Mouse (Mus musculus) Patski (cell line): Measurements from ENCODE around the gene 2510039O18Rik. TPM values are rescaled to one million over a fixed set of nuclear protein-coding genes. Genes with fewer than 3 reads are reported as not detected.

ENCODE experiments used
- ATAC-seq: fragments of 100-300 bp; one replicate; pipeline ENCODE4 v1.8.0; 2021
- CTCF ChIA-PET: fragments of 350-600 bp; sonication (Branson Sonifier 250); formaldehyde crosslinking; loops from one replicate; lab custom pipeline; 2022; ENCODE audit warnings: inconsistent platforms; lab: Charles Lee
- POLR2A ChIA-PET: fragments of 350-600 bp; sonication (Branson Sonifier 250); formaldehyde crosslinking; loops from one replicate; lab custom pipeline; 2022; ENCODE audit warnings: antibody characterized with exemption, inconsistent platforms; lab: Charles Lee
- DNase-seq: peaks from one replicate; pipeline ENCODE4 v3.0.0-alpha.2; 2011; ENCODE audit warnings: low read depth, low spot score
- H3K27me3 ChIP-seq: fragments of 371-371 bp; one replicate; pipeline ENCODE4 v1.5.1; 2021
- CTCF ChIP-seq: fragments of 100-300 bp; IDR thresholded peaks from one replicate; pipeline ENCODE4 v1.5.1; 2021
- in situ Hi-C: fragments of 300-500 bp; cut with MboI; formaldehyde crosslinking; loops from 3 replicates; pipeline ENCODE4 v1.11.1; 2018; ENCODE audit warnings: low pct_unique_long_range_greater_than_20kb, mixed read lengths
- polyA plus RNA-seq: library from polyadenylated mRNA; unstranded; gene quantifications from one replicate; pipeline ENCODE4 v1.2.3, GENCODE M21; 2021

The 2510039O18Rik gene
- polyA plus RNA-seq, 1 experiment from 2014 or later, result 57.2 TPM

DNA sequence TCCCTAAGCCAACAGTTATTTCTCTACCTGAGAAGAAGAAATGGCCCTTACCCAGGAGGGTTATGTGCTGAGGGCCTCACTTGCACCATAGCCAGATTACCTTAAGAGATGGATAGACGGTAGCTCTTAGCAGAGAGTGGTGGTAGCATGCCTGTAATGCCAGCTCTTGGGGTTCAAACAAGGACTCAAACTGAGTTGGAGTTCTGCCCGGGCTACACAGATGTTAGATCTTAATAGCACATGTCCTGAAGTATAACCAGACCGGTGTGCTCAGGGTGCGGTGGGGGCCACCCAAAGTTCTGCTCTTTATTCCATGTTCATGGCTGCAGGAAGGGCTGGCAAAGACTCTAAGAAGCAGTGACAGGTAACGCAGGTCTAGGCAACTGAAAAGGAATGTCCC lies 31.2 kb upstream of the 2510039O18Rik start:
- in situ Hi-C loops, result no loop called here
- POLR2A ChIA-PET, result interaction anchor here (0.6 kb wide), 1 partner anchor 27 kb away, joined by 3 read pairs; no protein-coding TSS in a partner anchor

GRCm38 (mm10) chr4:147918459-147919121 lies 22.1 kb upstream of the 2510039O18Rik start:
- no peaks in the 10 kb centered on the region for H3K27me3 ChIP-seq
- in situ Hi-C loops, result loop anchor here (5.0 kb wide), 1 partner anchor 34 kb away; no protein-coding TSS in a partner anchor
- ChIA-PET POLR2A (no interaction called here), CTCF (interaction anchor here (1.6 kb wide), 2 partner anchors 12 to 13 kb away, joined by 3 read pairs; no protein-coding TSS in a partner anchor)
- no peak for DNase-seq
- peak; percentile 54 for ATAC-seq
- peak; percentile 78 for TF ChIP-seq CTCF

More for the DNA sequence above, 31.2 kb upstream of the 2510039O18Rik start:
- no peaks in the 10 kb centered on the region for H3K27me3 ChIP-seq
- TF ChIP-seq CTCF, result no peak
- CTCF ChIA-PET, result interaction anchor here (0.6 to 0.7 kb wide), 2 partner anchors 25 to 57 kb away, joined by 3 read pairs; no protein-coding TSS in a partner anchor
- ATAC-seq (no peak), DNase-seq (no peak)

GRCm38 (mm10) chr4:147920973-147921372 lies 19.7 kb upstream of the 2510039O18Rik start:
- no peak for TF ChIP-seq CTCF
- no peak for DNase-seq
- no peak for ATAC-seq
- ChIA-PET CTCF (no interaction called here), POLR2A (no interaction called here)
- in situ Hi-C loops, result no loop called here
- no peaks in the 10 kb centered on the region for H3K27me3 ChIP-seq

GRCm38 (mm10) chr4:147922341-147922740 lies 18.4 kb upstream of the 2510039O18Rik start:
- DNase-seq, result no peak
- ChIA-PET CTCF (no interaction called here), POLR2A (interaction anchor here (0.6 kb wide), 1 partner anchor 220 kb away, joined by 6 read pairs; no protein-coding TSS in a partner anchor)
- ATAC-seq, result no peak
- TF ChIP-seq CTCF, result no peak
- in situ Hi-C loops, result no loop called here
- H3K27me3 ChIP-seq, result no peaks in the 10 kb centered on the region

DNA sequence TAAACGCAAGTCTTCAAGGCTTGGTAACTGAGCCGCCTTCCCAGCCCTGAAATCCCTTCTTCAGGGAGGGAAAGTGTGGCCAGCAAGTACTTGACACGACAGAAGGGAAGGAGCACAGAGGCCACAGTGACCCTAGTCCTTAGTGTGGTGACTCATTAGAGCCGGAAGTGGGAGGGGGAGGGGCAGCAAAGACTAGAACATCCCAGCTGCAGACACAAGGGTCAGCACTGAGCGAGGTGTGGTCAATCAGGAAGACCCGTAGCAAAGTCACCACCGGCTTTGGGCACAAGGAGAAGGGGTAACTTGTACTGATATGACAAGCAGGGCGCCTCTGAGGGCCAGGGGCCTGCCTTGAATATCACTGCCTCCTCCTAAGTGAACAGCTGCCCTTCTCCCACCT lies 13.0 kb upstream of the 2510039O18Rik start:
- in situ Hi-C loops, result no loop called here
- H3K27me3 ChIP-seq, result no peaks in the 10 kb centered on the region
- ChIA-PET POLR2A (no interaction called here), CTCF (no interaction called here)
- no peak for DNase-seq
- ATAC-seq, result no peak
- no peak for TF ChIP-seq CTCF

GRCm38 (mm10) chr4:147928136-147928535 lies 12.6 kb upstream of the 2510039O18Rik start:
- CTCF ChIA-PET, result no interaction called here
- ATAC-seq, result no peak
- POLR2A ChIA-PET, result no interaction called here
- TF ChIP-seq CTCF, result no peak
- no peak for DNase-seq
- no peaks in the 10 kb centered on the region for H3K27me3 ChIP-seq
- in situ Hi-C loops, result no loop called here

DNA sequence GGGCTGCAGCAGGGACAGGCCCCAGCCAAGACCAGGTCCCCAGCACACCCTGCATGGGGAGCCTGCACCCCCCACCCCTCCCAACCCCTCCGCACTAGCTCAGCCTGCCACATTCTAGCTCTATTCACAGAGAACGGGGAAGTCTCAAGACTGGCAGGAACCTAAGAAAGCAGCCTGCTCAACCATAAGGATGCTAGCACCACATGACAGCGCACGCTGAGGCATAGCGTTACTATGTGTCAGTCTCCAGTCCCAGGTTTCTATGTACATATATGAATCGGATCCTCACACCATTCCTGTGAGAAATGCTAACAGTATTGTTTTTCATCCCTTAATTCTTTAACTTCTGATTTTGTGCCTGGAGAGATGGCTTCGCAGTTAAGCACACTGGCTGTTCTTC lies 12.2 kb upstream of the 2510039O18Rik start:
- in situ Hi-C loops, result no loop called here
- no peaks in the 10 kb centered on the region for H3K27me3 ChIP-seq
- TF ChIP-seq CTCF, result no peak
- no peak for DNase-seq
- POLR2A ChIA-PET, result no interaction called here
- CTCF ChIA-PET, result no interaction called here
- ATAC-seq, result no peak

- ChIA-PET POLR2A (no interaction called here), CTCF (no interaction called here)
- TF ChIP-seq CTCF, result no peak
- no peak for ATAC-seq
- no peaks in the 10 kb centered on the region for H3K27me3 ChIP-seq
- DNase-seq, result no peak
- in situ Hi-C loops, result no loop called here
These were observed 9.7 kb upstream of the 2510039O18Rik start for GRCm38 (mm10) chr4:147930946-147931345.

- no peak for DNase-seq
- no peak for TF ChIP-seq CTCF
- in situ Hi-C loops, result no loop called here
- H3K27me3 ChIP-seq, result no peaks in the 10 kb centered on the region
- POLR2A ChIA-PET, result interaction anchor here (0.7 kb wide), 1 partner anchor 16 kb away, joined by 4 read pairs; no protein-coding TSS in a partner anchor
- ATAC-seq, result no peak
- CTCF ChIA-PET, result interaction anchor here (0.7 kb wide), 1 partner anchor 25 kb away, joined by 3 read pairs; no protein-coding TSS in a partner anchor
These were observed 6.6 kb upstream of the 2510039O18Rik start for GRCm38 (mm10) chr4:147934134-147934533.

DNA sequence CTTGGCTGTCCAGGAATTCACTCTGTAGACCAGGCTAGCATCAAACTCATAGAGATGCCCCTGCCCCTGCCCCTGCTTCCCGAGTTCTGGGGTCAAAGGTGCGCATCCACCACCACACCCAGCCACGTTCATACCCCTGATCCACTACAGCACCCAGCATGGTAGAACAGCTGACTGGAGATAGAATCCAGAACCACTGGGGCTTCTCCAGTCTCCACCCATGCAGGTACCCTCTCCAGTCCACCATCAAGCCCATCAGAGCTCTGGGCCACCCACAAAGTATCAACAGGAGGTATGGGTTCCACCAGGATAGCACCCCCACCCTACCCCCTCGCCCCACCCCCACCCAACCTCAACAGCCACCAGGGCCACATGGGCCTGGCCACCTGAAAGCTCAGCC lies 6.1 kb upstream of the 2510039O18Rik start:
- no peaks in the 10 kb centered on the region for H3K27me3 ChIP-seq
- DNase-seq, result no peak
- in situ Hi-C loops, result no loop called here
- no peak for TF ChIP-seq CTCF
- no peak for ATAC-seq
- POLR2A ChIA-PET, result interaction anchor here (0.7 kb wide), 1 partner anchor 15 kb away, joined by 4 read pairs; no protein-coding TSS in a partner anchor
- CTCF ChIA-PET, result interaction anchor here (0.7 kb wide), 1 partner anchor 25 kb away, joined by 3 read pairs; no protein-coding TSS in a partner anchor

DNA sequence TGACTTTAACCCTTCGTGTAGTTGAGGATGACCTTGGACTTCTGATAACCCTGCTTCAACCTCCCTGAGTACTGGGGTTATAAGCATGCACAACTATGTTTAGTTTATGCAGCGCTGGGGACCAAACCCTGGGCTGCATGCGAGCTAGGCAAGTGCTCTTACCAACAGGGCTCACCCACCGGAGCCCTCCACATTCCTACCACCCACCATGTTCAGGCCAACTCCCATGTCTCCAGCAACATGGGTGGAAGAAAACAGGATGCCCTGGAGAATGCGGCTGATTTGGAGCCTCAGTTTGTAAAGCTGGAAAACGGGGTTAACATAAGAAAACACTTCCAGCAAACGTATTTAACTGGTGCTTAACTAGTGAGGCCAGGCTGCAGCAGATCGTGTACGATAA lies 4.8 kb upstream of the 2510039O18Rik start:
- TF ChIP-seq CTCF, result no peak
- DNase-seq, result no peak
- in situ Hi-C loops, result no loop called here
- no peaks in the 10 kb centered on the region for H3K27me3 ChIP-seq
- ChIA-PET CTCF (interaction anchor here (1.4 kb wide), 1 partner anchor 18 kb away, joined by 4 read pairs; no protein-coding TSS in a partner anchor), POLR2A (interaction anchor here (0.9 to 1.4 kb wide), 2 partner anchors 26 to 31 kb away, joined by 3 to 4 read pairs; no protein-coding TSS in a partner anchor)
- ATAC-seq, result no peak
